Mouse (Mus musculus) frontal cortex, adult (tissue): Measurements from ENCODE around the gene Olfr1310.
"Not testable (repeated sequence)": the region's sequence is repeated elsewhere in the genome, so short reads cannot be mapped to it uniquely, and the experiment has no call there.

Experiments
- ATAC-seq: cut with Nextera tagmentation; 2 replicates; pipeline ENCODE4 v1.9.2; 2017; ENCODE audit warnings: mild to moderate bottlenecking, moderate library complexity, mixed read lengths; ENCODE audit not compliant: low TSS enrichment

The Olfr1310 gene

GRCm38 (mm10) chr2:112012608-112013007, at the start of gene Olfr1310:
Gene Olfr1310, minus strand, starts transcription at chr2:112012708.
- ATAC-seq, result no peak

GRCm38 (mm10) chr2:112050138-112050537, 37.6 kb upstream of the Olfr1310 start, which contains the start of gene Olfr1312:
Gene Olfr1312, minus strand, starts transcription at chr2:112050238.
- ATAC-seq, result no peak

DNA sequence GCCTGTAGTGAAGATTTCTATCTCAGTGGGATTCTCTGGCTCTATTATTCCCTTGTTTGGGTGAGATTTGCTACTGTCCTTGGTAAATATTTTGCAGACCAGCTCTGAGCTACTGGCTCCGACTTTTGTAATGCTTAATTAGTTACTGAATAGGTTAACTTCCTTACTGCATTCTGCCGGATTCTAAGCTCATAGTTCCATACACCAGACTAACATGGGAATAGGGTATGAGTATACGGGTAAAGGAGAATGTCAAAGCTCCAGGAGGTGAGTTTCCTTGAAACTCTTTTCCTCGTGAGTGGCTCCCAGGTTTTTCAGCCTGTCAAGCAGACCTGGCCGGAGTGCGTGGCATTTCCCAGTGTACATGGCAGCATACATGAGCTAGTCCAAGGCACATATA, 14.5 kb upstream of the Olfr1310 start:
- ATAC-seq, result not testable (repeated sequence)

DNA sequence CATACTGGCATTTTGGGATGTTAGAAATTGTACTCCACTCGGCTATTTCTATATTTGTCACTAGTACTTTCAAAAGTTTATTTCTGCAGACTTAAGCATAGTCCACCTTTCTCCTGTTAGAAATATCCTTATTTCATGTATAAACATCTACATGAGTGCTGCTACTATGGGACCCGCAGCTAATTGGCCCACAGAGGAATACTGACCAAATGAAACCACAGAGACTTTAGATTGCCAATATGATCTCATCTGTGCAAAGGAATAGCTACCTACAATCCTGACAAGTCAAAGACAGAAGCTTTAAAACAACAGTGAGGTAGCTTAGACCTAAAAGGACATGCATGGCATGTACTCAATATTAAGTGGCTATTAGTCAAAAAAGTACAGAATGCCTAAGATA, 11.8 kb upstream of the Olfr1310 start, which contains the start of gene Olfr1311:
Olfr1311 (minus strand) TSS at position 101 of the 400 bp plus-strand sequence.
- ATAC-seq, result no peak

- ATAC-seq, result no peak
These were observed 2.4 kb upstream of the Olfr1310 start for GRCm38 (mm10) chr2:112014900-112015299.

- ATAC-seq, result no peak
These were observed 22.3 kb downstream of the Olfr1310 start, which contains the start of gene Olfr1309 for GRCm38 (mm10) chr2:111990181-111990580. Gene Olfr1309, minus strand, starts transcription at chr2:111990281.

DNA sequence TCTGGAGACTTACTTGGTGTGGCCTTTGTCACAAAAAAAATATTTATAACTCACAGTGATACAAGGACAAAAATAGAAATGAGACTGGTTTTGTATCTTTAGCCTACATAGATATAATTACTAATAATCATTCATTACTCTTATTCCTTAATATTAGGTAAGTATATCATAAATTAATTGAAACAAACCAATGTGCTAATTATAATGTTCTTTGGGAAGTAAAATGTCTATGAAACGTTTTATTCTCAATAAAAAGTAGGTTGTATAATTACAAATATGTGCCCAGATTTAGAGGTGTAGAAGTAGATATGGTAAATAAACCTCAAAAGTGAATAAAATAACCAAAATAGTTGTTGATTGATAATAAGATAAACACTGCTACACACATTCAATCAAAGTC, 47.7 kb downstream of the Olfr1310 start, which contains the start of gene Olfr1308:
Olfr1308 (minus strand) TSS at position 101 of the 400 bp plus-strand sequence.
- no peak for ATAC-seq
